Mouse (Mus musculus) small intestine, adult 2 months (tissue): ENCODE measurements around the gene Synj1. TPM values are rescaled to one million over a fixed set of nuclear protein-coding genes. Genes with fewer than 3 reads are reported as not detected.

Experiments used
- H3K27ac ChIP-seq: fragments of 200-500 bp; 2 replicates; pipeline ENCODE4 v1.5.1; 2012; ENCODE audit warnings: low read depth, low read length, control low read depth, inconsistent platforms; ENCODE audit not compliant: insufficient read depth
- H3K27me3 ChIP-seq: fragments of 200-500 bp; 2 replicates; pipeline ENCODE4 v1.6.1; 2012; ENCODE audit warnings: mild to moderate bottlenecking, moderate library complexity, low read length, inconsistent platforms; ENCODE audit not compliant: control insufficient read depth, insufficient read depth
- H3K36me3 ChIP-seq: fragments of 200-500 bp; 2 replicates; pipeline ENCODE4 v1.6.1; 2012; ENCODE audit warnings: mild to moderate bottlenecking, low read length, control low read depth, inconsistent platforms; ENCODE audit not compliant: control insufficient read depth, insufficient read depth
- H3K4me1 ChIP-seq: fragments of 200-500 bp; 2 replicates; pipeline ENCODE4 v1.6.1; 2012; ENCODE audit warnings: low read length, inconsistent platforms, mixed read lengths; ENCODE audit not compliant: control insufficient read depth, insufficient read depth, insufficient read length
- H3K4me3 ChIP-seq: fragments of 200-500 bp; 2 replicates; pipeline ENCODE4 v1.5.1; 2012; ENCODE audit warnings: low read depth, mild to moderate bottlenecking, control low read depth, inconsistent platforms, low read length, moderate library complexity
- CTCF ChIP-seq: fragments of 200-500 bp; IDR thresholded peaks from 2 replicates; pipeline ENCODE4 v1.5.1; 2012; ENCODE audit warnings: low read depth, mild to moderate bottlenecking, control low read depth, inconsistent platforms, low read length, moderate library complexity, mixed read lengths; ENCODE audit not compliant: insufficient replicate concordance, insufficient read length; ENCODE audit errors: extremely low read depth
- POLR2A ChIP-seq: fragments of 200-500 bp; IDR thresholded peaks from 2 replicates; pipeline ENCODE4 v1.6.1; 2012; ENCODE audit warnings: low read depth, mild to moderate bottlenecking, control low read depth, inconsistent platforms, low read length, moderate library complexity
- WGBS: fragments of 180-500 bp; shearing (Covaris S2); methylation state at CpG from one replicate; pipeline ENCODE4 v1.1.7; 2018; 5-methylcytosine and 5-hydroxymethylcytosine counted together
- polyA plus RNA-seq: library from polyadenylated mRNA; depleted of rRNA; stranded (reverse); fragments of >200 nt; gene quantifications from 2 replicates; pipeline ENCODE4 v1.2.3, GENCODE M21; 2012; rRNA removed

Synj1 gene
- polyA plus RNA-seq, 1 experiment, result 28.4 TPM

DNA sequence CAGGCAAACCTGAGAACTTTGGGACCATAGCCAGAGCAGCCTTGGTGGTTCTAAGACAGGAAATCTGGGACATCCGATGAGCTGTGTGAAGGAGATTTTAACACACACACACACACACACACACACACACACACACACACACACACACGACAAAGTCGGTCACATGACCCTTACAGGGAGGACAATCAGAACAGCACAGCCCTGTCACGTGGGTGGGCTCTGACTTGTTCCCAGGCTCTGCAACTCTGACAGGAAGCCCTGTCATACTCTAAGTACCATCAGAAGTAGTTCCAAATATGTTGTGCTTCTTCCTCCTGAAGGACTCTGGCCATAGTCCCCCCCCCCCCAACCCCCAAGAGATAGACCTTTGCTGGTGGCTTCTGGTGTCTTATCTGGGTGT lies 109.7 kb downstream of the Synj1 start:
- no peaks in the 10 kb centered on the region for H3K36me3 ChIP-seq
- TF ChIP-seq CTCF (no peak), POLR2A (no peak)
- H3K27me3 ChIP-seq, result no peaks in the 10 kb centered on the region
- no peaks in the 10 kb centered on the region for H3K4me1 ChIP-seq
- H3K27ac ChIP-seq, result no peak overlapping the region
- H3K4me3 ChIP-seq, result no peak overlapping the region
- WGBS, result 56% methylated on average over 4 of the region's 4 CpGs

DNA sequence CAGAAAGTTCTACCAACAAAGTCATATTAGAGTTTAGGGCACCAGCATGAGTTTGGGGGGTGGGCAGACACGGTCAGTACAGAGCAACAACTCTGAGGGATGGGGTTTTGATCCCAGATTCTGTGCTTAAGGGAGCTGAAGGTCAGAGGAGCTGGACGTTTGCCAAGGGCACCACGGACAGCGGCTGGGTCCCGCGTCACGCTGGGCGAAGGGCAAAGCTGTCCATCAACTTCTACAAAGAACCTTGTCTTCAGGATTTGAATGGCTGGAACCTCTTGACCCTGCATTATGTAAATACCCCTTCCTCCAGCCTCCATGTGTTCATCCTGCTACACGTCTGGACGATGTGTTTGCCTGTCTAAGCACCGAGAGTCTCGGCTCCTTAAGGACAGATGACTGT lies 111.6 kb downstream of the Synj1 start:
- Histone ChIP-seq H3K4me3 (no peak overlapping the region), H3K27me3 (no peaks in the 10 kb centered on the region), H3K36me3 (no peaks in the 10 kb centered on the region), H3K4me1 (no peaks in the 10 kb centered on the region), H3K27ac (no peak overlapping the region)
- WGBS, result 29% methylated on average over 12 of the region's 12 CpGs
- TF ChIP-seq POLR2A (no peak), CTCF (no peak)

DNA sequence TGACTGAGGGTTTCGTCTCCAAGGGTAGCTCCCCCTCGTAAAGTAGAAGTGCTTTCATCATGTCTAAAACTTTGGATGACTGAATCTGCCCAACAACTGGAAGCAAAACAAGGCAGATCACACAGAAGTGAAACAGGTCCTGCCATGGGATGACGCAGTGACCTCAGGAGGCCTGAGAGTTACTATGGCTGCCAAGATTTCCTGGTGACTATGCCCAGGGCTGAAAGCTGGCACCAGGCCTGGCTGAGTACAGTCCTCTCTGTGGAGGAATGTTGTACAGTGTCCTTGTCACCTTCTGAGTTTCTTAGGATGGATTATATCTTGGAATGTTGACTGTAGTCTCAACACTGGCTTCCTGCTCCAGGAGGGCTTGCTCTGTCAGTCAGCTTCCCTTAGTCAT lies 113.5 kb downstream of the Synj1 start:
- H3K36me3 ChIP-seq, result no peaks in the 10 kb centered on the region
- TF ChIP-seq POLR2A (no peak), CTCF (no peak)
- H3K27ac ChIP-seq, result no peak overlapping the region
- H3K27me3 ChIP-seq, result no peaks in the 10 kb centered on the region
- no peak overlapping the region for H3K4me3 ChIP-seq
- H3K4me1 ChIP-seq, result no peaks in the 10 kb centered on the region
- WGBS, result 90% methylated on average over 3 of the region's 3 CpGs

DNA sequence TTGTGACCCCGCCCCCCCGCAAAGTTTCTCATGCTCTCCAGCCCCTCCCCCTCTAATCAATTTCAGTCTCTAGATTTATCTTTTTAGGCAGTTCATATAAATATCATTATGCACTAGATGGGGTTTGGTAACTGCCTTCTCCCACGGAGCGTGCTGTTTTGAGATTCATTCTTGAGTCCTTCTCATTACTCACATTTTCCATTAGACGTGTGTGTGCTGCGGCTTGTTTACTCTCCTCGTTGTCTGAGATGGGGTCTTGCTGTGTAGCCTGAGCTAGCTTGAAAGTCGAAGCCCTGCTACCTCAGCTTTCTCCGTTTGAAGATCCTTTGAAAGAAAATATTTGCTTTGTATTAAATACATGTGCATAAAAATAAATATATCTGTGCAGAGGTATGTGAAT lies 117.3 kb downstream of the Synj1 start:
- Histone ChIP-seq H3K4me3 (no peak overlapping the region), H3K4me1 (no peaks in the 10 kb centered on the region), H3K27me3 (no peaks in the 10 kb centered on the region), H3K27ac (no peak overlapping the region), H3K36me3 (no peaks in the 10 kb centered on the region)
- WGBS, result 40% methylated on average over 9 of the region's 9 CpGs
- TF ChIP-seq POLR2A (no peak), CTCF (no peak)

DNA sequence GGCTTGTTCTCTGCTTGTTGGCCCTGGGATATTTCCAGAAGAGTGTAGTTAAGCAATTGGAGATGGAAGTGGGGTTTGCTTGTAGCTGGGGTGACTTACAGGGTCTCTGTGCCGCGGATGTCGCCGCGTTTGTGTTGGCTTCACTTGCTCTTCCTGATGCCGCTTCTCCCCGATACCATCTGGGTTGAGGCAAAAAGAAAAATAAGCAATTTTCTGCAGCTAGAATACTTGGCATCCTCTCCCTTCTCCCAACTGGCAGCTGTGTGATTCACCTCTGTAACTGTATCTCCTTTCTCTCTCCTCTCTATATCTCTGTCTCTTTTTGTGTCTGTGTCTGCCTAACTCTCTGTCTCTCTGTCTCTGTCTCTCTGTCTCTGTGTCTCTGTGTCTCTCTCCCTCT lies 118.1 kb downstream of the Synj1 start:
- Histone ChIP-seq H3K4me1 (no peaks in the 10 kb centered on the region), H3K27ac (no peak overlapping the region)
- 74% methylated on average over 7 of the region's 7 CpGs for WGBS

DNA sequence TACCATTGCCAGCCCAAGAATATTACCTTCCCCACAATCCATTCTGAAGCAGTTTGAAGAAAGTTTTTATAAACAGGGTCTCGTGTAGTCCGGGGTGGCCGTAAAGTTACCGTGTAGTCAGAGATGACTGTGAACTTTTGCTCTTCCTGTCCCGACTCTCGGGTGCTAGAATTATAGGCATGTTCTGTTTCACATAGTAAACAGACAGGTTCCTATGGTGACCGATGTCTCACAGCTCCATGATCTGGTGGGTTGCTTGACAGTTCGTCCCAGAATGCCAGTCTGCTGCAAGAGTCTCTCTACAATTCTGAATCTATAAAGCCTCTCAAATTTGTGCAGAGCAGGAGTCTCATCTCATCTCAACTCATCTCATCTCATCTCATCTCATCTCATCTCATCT lies 119.0 kb downstream of the Synj1 start:
- H3K4me3 ChIP-seq, result no peak overlapping the region
- TF ChIP-seq POLR2A (no peak), CTCF (no peak)
- H3K4me1 ChIP-seq, result no peaks in the 10 kb centered on the region
- WGBS, result 8% methylated on average over 8 of the region's 8 CpGs
- H3K27me3 ChIP-seq, result no peaks in the 10 kb centered on the region
- no peaks in the 10 kb centered on the region for H3K36me3 ChIP-seq
- no peak overlapping the region for H3K27ac ChIP-seq

More for the DNA sequence above, 118.1 kb downstream of the Synj1 start:
- TF ChIP-seq POLR2A, result no peak
- TF ChIP-seq CTCF, result no peak
- H3K4me3 ChIP-seq, result no peak overlapping the region
- no peaks in the 10 kb centered on the region for H3K27me3 ChIP-seq
- no peaks in the 10 kb centered on the region for H3K36me3 ChIP-seq

DNA sequence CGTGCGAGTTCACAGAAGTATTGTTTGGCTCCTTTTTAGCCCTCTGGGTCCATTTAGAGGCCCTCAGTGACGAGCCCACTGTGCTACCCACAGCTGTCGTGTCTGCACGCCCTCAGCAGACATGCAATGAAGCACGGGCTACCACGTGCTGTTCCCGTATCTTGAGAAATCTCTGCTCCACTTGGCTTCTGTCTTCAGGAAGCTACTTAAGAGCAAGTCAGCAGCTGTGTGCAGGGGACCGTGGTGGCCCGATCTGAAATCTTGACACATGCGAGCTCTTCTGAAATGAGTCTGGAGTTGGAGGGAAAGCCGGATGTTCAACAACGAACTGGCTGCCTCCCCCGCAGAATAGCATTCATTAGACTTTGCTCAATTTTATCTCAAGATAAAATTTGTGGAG lies 119.5 kb downstream of the Synj1 start:
- WGBS, result 39% methylated on average over 14 of the region's 14 CpGs
- no peak overlapping the region for H3K27ac ChIP-seq
- H3K27me3 ChIP-seq, result no peaks in the 10 kb centered on the region
- H3K36me3 ChIP-seq, result no peaks in the 10 kb centered on the region
- TF ChIP-seq POLR2A (no peak), CTCF (no peak)
- no peak overlapping the region for H3K4me3 ChIP-seq
- H3K4me1 ChIP-seq, result no peaks in the 10 kb centered on the region

DNA sequence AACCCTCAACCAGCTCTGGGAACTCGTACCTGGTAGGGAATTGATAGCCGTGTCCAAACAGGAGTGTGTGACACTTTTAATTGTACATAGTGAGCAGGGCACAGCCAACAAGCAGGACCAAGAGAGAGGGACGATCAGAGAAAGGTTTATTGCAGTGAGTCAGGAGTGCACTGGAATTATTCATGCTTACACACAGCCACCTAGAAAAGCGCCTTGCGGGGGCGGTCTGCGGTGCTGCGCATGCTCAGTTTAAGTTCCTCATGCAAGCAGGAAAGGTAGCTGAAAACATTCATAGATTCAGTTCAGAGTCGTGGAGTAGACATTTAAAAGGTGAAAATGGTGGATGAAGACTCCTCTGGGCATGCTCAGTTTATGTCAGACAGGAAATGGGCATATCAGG lies 120.4 kb downstream of the Synj1 start:
- no peaks in the 10 kb centered on the region for H3K4me1 ChIP-seq
- H3K27me3 ChIP-seq, result no peaks in the 10 kb centered on the region
- H3K27ac ChIP-seq, result no peak overlapping the region
- 81% methylated on average over 9 of the region's 9 CpGs for WGBS
- H3K4me3 ChIP-seq, result no peak overlapping the region
- TF ChIP-seq POLR2A, result no peak
- no peak for TF ChIP-seq CTCF
- no peaks in the 10 kb centered on the region for H3K36me3 ChIP-seq

Other genes starting within 250 kb of the Synj1 start
- 1.8 and 1.9 TPM in 2 replicates for gene Urb1, start 200.9 kb downstream of the Synj1 start, polyA plus RNA-seq
- 0.19 and 0.50 TPM in 2 replicates for gene Eva1c, start 184.6 kb downstream of the Synj1 start, polyA plus RNA-seq
- gene Cfap298, start 76.2 kb downstream of the Synj1 start, polyA plus RNA-seq, result 9.6 and 19.2 TPM in 2 replicates
- gene Paxbp1, start 33.2 kb upstream of the Synj1 start, polyA plus RNA-seq, result 2.9 and 7.3 TPM in 2 replicates
- gene 4932438H23Rik, start 83.8 kb upstream of the Synj1 start, polyA plus RNA-seq, result 0.71 and 1.6 TPM in 2 replicates
- not detected in 2 replicates for gene Olig2, start 214.1 kb upstream of the Synj1 start, polyA plus RNA-seq